In the genomic region with DNA sequence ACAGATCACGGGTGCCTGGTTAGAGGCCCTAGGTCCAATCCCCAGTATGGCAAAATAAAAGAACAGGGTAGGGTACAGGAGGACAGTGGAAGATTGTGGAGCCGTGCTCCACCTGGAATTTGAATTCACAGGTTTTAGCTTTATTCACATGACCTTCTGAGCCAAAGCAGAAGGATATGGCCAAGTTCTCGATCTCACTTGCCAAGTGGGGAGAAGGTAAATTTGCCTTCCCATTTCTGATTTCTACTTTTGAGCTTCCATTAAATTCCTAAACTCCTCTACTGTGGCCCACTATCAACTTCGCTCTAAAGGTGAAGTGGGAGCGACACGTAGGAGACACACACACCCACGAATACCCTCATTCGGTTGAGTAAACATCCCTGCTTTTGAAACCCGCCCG, we compare ENCODE assay signal across 9 mouse cellular contexts. TPM values are rescaled to one million over a fixed set of nuclear protein-coding genes. Genes with fewer than 3 reads are reported as not detected.
DNase-seq lines count a peak whose midpoint lies in the region; ATAC-seq lines count a peak whose summit lies in the region.
"Had no signal": no experiment of that assay in that cellular context is flagged by ENCODE, and none has a peak within 500 bp of the region (broad histone marks: within the 10 kb centered on the region; RNA-seq: fewer than 3 reads in every experiment).

No protein-coding gene starts in this region.

- H3K27ac ChIP-seq in neural tube, embryonic 11.5 days (ENCODE audit: low read depth, low read length): peak overlapping the region; percentile 96; the same call in 1 of the 2 replicates
- H3K27ac ChIP-seq in limb, embryonic 13.5 days: peak overlapping the region; percentile 97
- peak overlapping the region; percentile 98; the same call in 1 of the 2 replicates for H3K27ac ChIP-seq in stomach, embryonic 14.5 days (ENCODE audit: low read length)

- H3K9me3 ChIP-seq in neural tube, embryonic 11.5 days (ENCODE audit: control insufficient read depth, low read length): no peaks in the 10 kb centered on the region
- H3K9me3 ChIP-seq in limb, embryonic 13.5 days: no peaks in the 10 kb centered on the region
- no peaks in the 10 kb centered on the region for H3K9me3 ChIP-seq in stomach, embryonic 14.5 days (ENCODE audit: control insufficient read depth, low read depth, low read length)

- H3K4me3 ChIP-seq in neural tube, embryonic 11.5 days (ENCODE audit: low read depth, low read length): peak overlapping the region; percentile 88
- H3K4me3 ChIP-seq in limb, embryonic 13.5 days: peak overlapping the region; percentile 78
- peak overlapping the region; percentile 84 for H3K4me3 ChIP-seq in stomach, embryonic 14.5 days (ENCODE audit: low read depth, low read length)

- peak; percentile 41 for DNase-seq in cerebellum, adult 9-10 months
- DNase-seq in cerebellum, adult 11 months: no peak
- no peak for DNase-seq in neural tube, embryonic 11.5 days (ENCODE audit: low spot score)
- DNase-seq in neural tube, embryonic 10.5 days (ENCODE audit: extremely low spot score, low spot score): no peak
- DNase-seq in thymus, postnatal 36 days: no peak
- DNase-seq in urinary bladder, postnatal 10 days (ENCODE audit: low spot score): no peak
- DNase-seq: cerebellum, adult 11-12 months had no signal

- 21% methylated on average over 10 of the region's 10 CpGs for WGBS in neural tube, embryonic 11.5 days
- WGBS in limb, embryonic 13.5 days: 12% methylated on average over 10 of the region's 10 CpGs
- 12% methylated on average over 10 of the region's 10 CpGs for WGBS in stomach, embryonic 14.5 days

- H3K27me3 ChIP-seq in neural tube, embryonic 11.5 days (ENCODE audit: control insufficient read depth, insufficient read depth, low read length): no peaks in the 10 kb centered on the region
- H3K27me3 ChIP-seq in limb, embryonic 13.5 days: no peaks in the 10 kb centered on the region
- H3K27me3 ChIP-seq in stomach, embryonic 14.5 days (ENCODE audit: control insufficient read depth, insufficient read depth, low read length): no peaks in the 10 kb centered on the region

- peak overlapping the region; percentile 85 for H3K4me2 ChIP-seq in neural tube, embryonic 11.5 days (ENCODE audit: low read depth)
- H3K4me2 ChIP-seq in limb, embryonic 13.5 days (replicated peaks): peak overlapping the region; percentile 87
- H3K4me2 ChIP-seq in stomach, embryonic 14.5 days (replicated peaks; ENCODE audit: low read depth, low read length): peak overlapping the region; percentile 85

- peak overlapping the region; percentile 86 for H3K9ac ChIP-seq in neural tube, embryonic 11.5 days (ENCODE audit: low read length)
- peak overlapping the region; percentile 87 for H3K9ac ChIP-seq in limb, embryonic 13.5 days
- peak overlapping the region; percentile 86 for H3K9ac ChIP-seq in stomach, embryonic 14.5 days (replicated peaks; ENCODE audit: low read depth, low read length)

- H3K36me3 ChIP-seq in neural tube, embryonic 11.5 days (ENCODE audit: control insufficient read depth, insufficient read depth, low read length): no peaks in the 10 kb centered on the region; the same call in 1 of the 2 replicates
- peaks cover 18% of the 10 kb centered on the region for H3K36me3 ChIP-seq in limb, embryonic 13.5 days
- peaks cover 8% of the 10 kb centered on the region for H3K36me3 ChIP-seq in stomach, embryonic 14.5 days (ENCODE audit: control insufficient read depth, insufficient read depth, low read length)

- ATAC-seq in neural tube, embryonic 11.5 days (ENCODE audit: insufficient read depth, low FRiP score, low TSS enrichment): no peak
- no peak for ATAC-seq in limb, embryonic 13.5 days (ENCODE audit: low FRiP score, low read depth)
- ATAC-seq in stomach, embryonic 14.5 days (ENCODE audit: insufficient number of reproducible peaks, insufficient read depth, low FRiP score, low read depth): no peak

- peaks cover 35% of the 10 kb centered on the region for H3K4me1 ChIP-seq in neural tube, embryonic 11.5 days (ENCODE audit: control insufficient read depth, insufficient read depth, low read length)
- peaks cover 52% of the 10 kb centered on the region for H3K4me1 ChIP-seq in limb, embryonic 13.5 days
- H3K4me1 ChIP-seq in stomach, embryonic 14.5 days (ENCODE audit: control insufficient read depth, insufficient read depth, low read length): peaks cover 50% of the 10 kb centered on the region

RNA-seq across cellular contexts. Expression of a gene that starts 0.9 kb away (rescaled TPM):
- polyA plus RNA-seq in neural tube, embryonic 11.5 days (2014; fragmentation: Nextera tagmentation; extraction: Ambion mirVana): 45.4 and 46.8 TPM in 2 replicates
- polyA plus RNA-seq in limb, embryonic 13.5 days (2015; fragmentation: Nextera tagmentation; extraction: Ambion mirVana): 68.6 and 69.3 TPM in 2 replicates
- polyA plus RNA-seq in stomach, embryonic 14.5 days (2014; fragmentation: Nextera tagmentation; extraction: Ambion mirVana): 30.4 and 36.4 TPM in 2 replicates

RNA-seq across cellular contexts. Expression of a gene that starts 20.8 kb away (rescaled TPM):
- polyA plus RNA-seq in neural tube, embryonic 11.5 days (2014; fragmentation: Nextera tagmentation; extraction: Ambion mirVana): 44.8 and 46.5 TPM in 2 replicates
- 140 and 149 TPM in 2 replicates for polyA plus RNA-seq in limb, embryonic 13.5 days (2015; fragmentation: Nextera tagmentation; extraction: Ambion mirVana)
- 136 and 141 TPM in 2 replicates for polyA plus RNA-seq in stomach, embryonic 14.5 days (2014; fragmentation: Nextera tagmentation; extraction: Ambion mirVana)

RNA-seq across cellular contexts. Expression of a gene that starts 40.0 kb away (rescaled TPM):
- polyA plus RNA-seq in neural tube, embryonic 11.5 days (2014; fragmentation: Nextera tagmentation; extraction: Ambion mirVana): 133 and 135 TPM in 2 replicates
- polyA plus RNA-seq in limb, embryonic 13.5 days (2015; fragmentation: Nextera tagmentation; extraction: Ambion mirVana): 158 and 163 TPM in 2 replicates
- 100 and 105 TPM in 2 replicates for polyA plus RNA-seq in stomach, embryonic 14.5 days (2014; fragmentation: Nextera tagmentation; extraction: Ambion mirVana)

RNA-seq across cellular contexts. Expression of a gene that starts 51.5 kb away (rescaled TPM):
- 19.9 and 20.9 TPM in 2 replicates for polyA plus RNA-seq in neural tube, embryonic 11.5 days (2014; fragmentation: Nextera tagmentation; extraction: Ambion mirVana)
- polyA plus RNA-seq in limb, embryonic 13.5 days (2015; fragmentation: Nextera tagmentation; extraction: Ambion mirVana): 22.2 and 22.3 TPM in 2 replicates
- polyA plus RNA-seq in stomach, embryonic 14.5 days (2014; fragmentation: Nextera tagmentation; extraction: Ambion mirVana): 8.3 and 9.6 TPM in 2 replicates
